Mouse (Mus musculus): ENCODE measurements around the gene Pdia6. TPM values are rescaled to one million over a fixed set of nuclear protein-coding genes. Genes with fewer than 3 reads are reported as not detected.

Pdia6 gene
- polyA plus RNA-seq, 1 experiment = 72.7 TPM

DNA sequence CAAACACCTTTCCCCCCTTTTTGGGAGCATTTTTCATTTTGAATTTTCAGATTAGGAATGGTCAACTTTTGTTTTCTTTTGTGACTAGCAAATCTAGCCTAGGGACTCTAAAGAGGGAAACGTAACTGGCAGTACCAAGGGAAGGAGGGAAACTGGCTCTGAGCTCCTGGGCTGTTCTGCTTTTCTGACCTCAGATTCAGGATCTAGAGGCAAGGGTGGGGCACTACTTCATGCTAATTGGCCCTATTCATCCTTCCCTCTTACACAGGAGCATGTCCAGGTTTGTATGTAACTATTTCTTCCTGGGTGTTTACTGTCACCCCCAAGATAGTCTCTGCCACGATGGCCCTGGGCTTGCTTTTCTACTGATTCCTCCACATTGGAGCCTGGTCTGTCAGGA is 30.6 kb downstream of the Pdia6 start:
- WGBS = 79% methylated on average over 2 of the region's 2 CpGs
- TF ChIP-seq POLR2A (IDR thresholded peaks at IDR 0.05; ENCODE audit: borderline replicate concordance, insufficient read depth, low read length) = no peak

DNA sequence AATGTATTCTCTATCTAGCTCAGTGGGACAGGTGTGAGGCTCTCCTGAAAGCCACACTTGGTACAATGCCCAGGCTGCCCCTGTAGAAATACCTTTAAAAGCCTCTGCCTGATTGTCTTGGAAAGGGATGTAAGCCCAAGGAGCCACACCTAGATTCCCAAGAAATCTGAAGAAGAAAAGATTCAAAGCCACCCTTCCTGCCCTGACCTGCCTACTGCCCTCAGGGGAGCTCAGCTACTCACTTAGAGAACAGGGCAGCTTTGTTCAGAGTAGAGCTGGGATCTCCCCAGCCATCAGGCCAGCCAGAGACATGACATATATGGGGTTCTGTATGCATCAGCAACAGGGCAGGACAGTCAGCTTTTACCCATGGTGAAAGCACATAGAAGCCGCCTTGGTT is 33.6 kb downstream of the Pdia6 start:
- Histone ChIP-seq H3K4me1 (ENCODE audit: control insufficient read depth, insufficient read depth, low read length) (0 out of 2 replicates have a peak, but pooled peaks cover 3% of the 10 kb centered on the region), H3K27ac (ENCODE audit: insufficient read depth, low read length) (no peak overlapping the region), H3K4me3 (replicated peaks; ENCODE audit: insufficient read depth, low read depth, low read length) (no peak overlapping the region), H3K27me3 (ENCODE audit: control insufficient read depth, insufficient read depth, low read length) (no peaks in the 10 kb centered on the region)
- WGBS = 96% methylated on average over 1 of the region's 1 CpGs
- TF ChIP-seq CTCF (IDR thresholded peaks at IDR 0.05; ENCODE audit: borderline replicate concordance, insufficient read depth, low read depth, low read length) (no peak), POLR2A (IDR thresholded peaks at IDR 0.05; ENCODE audit: borderline replicate concordance, insufficient read depth, low read length) (no peak)
- DNase-seq = no peak

More for the DNA sequence above, 30.6 kb downstream of the Pdia6 start:
- 0 out of 2 replicates have a peak, but pooled peaks cover 3% of the 10 kb centered on the region for H3K4me1 ChIP-seq (ENCODE audit: control insufficient read depth, insufficient read depth, low read length)
- no peak for DNase-seq
- H3K27me3 ChIP-seq (ENCODE audit: control insufficient read depth, insufficient read depth, low read length) = no peaks in the 10 kb centered on the region
- no peak overlapping the region for H3K27ac ChIP-seq (ENCODE audit: insufficient read depth, low read length)
- H3K4me3 ChIP-seq (replicated peaks; ENCODE audit: insufficient read depth, low read depth, low read length) = no peak overlapping the region

DNA sequence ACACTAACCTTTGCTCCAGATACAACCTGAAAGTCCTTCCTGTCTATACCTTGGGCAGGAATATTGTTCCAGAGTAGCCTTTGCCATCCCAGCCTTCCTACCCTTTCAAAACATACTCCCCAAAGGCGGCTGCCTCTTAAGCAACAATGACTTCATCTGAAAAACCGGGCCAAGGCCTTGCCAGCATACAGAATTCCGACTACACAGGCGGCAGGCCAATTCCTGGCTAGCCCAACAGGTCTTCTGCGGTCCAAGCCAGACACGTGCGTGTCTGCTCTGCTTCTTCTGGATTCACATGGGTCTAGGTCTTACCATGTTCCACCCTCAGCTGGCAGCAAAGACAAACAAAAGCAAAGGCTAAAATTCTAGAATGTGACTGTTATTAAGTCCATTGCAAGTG is 39.1 kb downstream of the Pdia6 start:
- DNase-seq = no peak
- no peak overlapping the region for H3K27ac ChIP-seq (ENCODE audit: insufficient read depth, low read length)
- no peaks in the 10 kb centered on the region; the same call in 1 of the 2 replicates for H3K27me3 ChIP-seq (ENCODE audit: control insufficient read depth, insufficient read depth, low read length)
- no peak overlapping the region for H3K4me3 ChIP-seq (replicated peaks; ENCODE audit: insufficient read depth, low read depth, low read length)
- TF ChIP-seq POLR2A (IDR thresholded peaks at IDR 0.05; ENCODE audit: borderline replicate concordance, insufficient read depth, low read length) (no peak), CTCF (IDR thresholded peaks at IDR 0.05; ENCODE audit: borderline replicate concordance, insufficient read depth, low read depth, low read length) (no peak)
- WGBS = 29% methylated on average over 7 of the region's 7 CpGs
- H3K4me1 ChIP-seq (ENCODE audit: control insufficient read depth, insufficient read depth, low read length) = no peaks in the 10 kb centered on the region

DNA sequence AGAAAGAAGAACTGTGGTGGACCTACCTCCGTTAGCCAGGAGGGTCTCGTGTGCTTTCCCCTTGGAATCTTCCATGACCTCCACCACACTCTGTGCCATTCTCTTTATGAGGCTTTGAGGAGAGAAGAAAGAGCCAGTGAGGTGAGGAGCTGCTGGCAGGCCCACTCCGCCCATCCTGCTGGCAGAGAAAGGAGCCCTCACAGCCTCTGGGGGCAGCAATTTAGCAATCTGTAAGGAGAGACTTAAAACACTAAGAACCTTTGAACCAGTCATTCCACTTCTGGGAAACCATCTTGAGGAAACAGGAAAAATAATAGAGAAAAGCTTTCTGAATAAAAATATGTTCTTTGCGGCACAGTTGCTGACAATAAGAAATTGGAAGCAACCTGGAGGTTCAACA is 41.9 kb downstream of the Pdia6 start:
- Histone ChIP-seq H3K27me3 (ENCODE audit: control insufficient read depth, insufficient read depth, low read length) (no peaks in the 10 kb centered on the region; the same call in 1 of the 2 replicates), H3K4me1 (ENCODE audit: control insufficient read depth, insufficient read depth, low read length) (no peaks in the 10 kb centered on the region), H3K4me3 (replicated peaks; ENCODE audit: insufficient read depth, low read depth, low read length) (no peak overlapping the region), H3K27ac (ENCODE audit: insufficient read depth, low read length) (no peak overlapping the region)
- TF ChIP-seq CTCF (IDR thresholded peaks at IDR 0.05; ENCODE audit: borderline replicate concordance, insufficient read depth, low read depth, low read length) (no peak), POLR2A (IDR thresholded peaks at IDR 0.05; ENCODE audit: borderline replicate concordance, insufficient read depth, low read length) (no peak)
- DNase-seq = no peak
- 35% methylated on average over 4 of the region's 4 CpGs for WGBS

DNA sequence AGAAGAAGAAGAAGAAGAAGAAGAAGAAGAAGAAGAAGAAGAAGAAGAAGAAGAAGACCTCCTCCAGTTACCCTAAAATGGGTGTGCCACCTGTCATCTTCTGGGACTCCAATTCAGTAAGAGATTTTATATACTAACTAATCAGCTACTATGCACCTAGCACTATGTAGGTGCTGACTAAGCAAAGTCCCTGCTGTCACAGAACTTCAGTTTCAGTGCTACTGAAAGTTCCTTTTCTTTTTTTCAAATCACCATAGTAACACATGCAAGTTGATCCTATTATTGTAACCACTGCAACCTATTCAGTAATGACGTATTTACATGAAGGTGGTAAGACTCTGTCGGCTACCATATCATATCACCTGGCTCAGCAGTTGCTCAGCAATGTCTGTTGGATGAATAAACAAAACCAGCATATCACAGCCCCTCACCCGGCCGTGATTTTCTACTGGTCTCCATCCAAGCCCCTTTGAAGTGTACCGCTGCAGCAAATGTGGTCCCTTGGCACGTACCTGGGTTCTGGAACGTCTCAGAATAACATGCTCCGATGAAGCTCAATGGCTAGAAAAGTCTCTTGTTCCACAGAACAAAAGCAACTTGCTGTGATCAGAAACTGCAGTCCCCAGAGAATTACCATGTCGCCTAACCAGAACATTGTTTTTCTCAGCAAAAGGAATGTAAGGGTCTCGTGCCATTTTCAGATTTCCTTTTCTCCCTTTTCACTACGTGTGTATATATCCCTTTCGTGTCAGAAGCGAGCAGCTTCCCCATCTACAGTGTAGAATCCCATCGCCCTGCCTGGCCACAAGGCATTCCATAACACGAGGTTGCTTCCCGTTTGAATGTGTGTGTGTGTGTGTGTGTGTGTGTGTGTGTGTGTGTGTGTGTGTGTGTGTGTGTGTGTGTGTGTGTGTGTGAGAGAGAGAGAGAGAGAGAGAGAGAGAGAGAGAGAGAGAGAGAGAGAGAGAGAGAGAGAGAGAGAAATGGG is 44.8 kb downstream of the Pdia6 start:
- 22% methylated on average over 16 of the region's 16 CpGs for WGBS
- TF ChIP-seq CTCF (IDR thresholded peaks at IDR 0.05; ENCODE audit: borderline replicate concordance, insufficient read depth, low read depth, low read length) (no peak), POLR2A (IDR thresholded peaks at IDR 0.05; ENCODE audit: borderline replicate concordance, insufficient read depth, low read length) (no peak)
- H3K4me1 ChIP-seq (ENCODE audit: control insufficient read depth, insufficient read depth, low read length) = no peaks in the 10 kb centered on the region
- no peak overlapping the region for H3K4me3 ChIP-seq (replicated peaks; ENCODE audit: insufficient read depth, low read depth, low read length)
- DNase-seq = no peak
- H3K27ac ChIP-seq (ENCODE audit: insufficient read depth, low read length) = no peak overlapping the region
- no peaks in the 10 kb centered on the region; the same call in 1 of the 2 replicates for H3K27me3 ChIP-seq (ENCODE audit: control insufficient read depth, insufficient read depth, low read length)

DNA sequence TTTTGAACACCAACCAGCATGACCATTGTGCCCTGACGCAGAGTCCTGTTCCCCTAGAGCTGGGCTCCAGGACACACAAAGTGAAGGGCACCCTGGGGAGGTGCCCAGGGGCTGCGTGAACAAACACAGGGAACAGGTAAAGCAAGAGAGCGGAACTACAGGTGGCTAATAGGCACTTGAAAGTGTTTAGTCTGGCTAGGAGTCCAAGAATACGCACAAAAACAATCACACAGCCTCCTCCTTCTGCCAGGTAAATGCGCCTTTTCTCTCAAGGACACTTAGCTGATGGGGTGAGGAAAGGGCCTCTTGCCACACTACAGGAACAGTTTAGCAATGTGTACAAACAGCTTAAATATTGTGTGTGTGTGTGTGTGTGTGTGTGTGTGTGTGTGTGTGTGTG is 49.8 kb downstream of the Pdia6 start:
- 90% methylated on average over 5 of the region's 5 CpGs for WGBS
- DNase-seq = no peak
- no peak overlapping the region for H3K27ac ChIP-seq (ENCODE audit: insufficient read depth, low read length)
- H3K4me1 ChIP-seq (ENCODE audit: control insufficient read depth, insufficient read depth, low read length) = no peaks in the 10 kb centered on the region
- TF ChIP-seq CTCF (IDR thresholded peaks at IDR 0.05; ENCODE audit: borderline replicate concordance, insufficient read depth, low read depth, low read length) (no peak), POLR2A (IDR thresholded peaks at IDR 0.05; ENCODE audit: borderline replicate concordance, insufficient read depth, low read length) (no peak)
- H3K4me3 ChIP-seq (replicated peaks; ENCODE audit: insufficient read depth, low read depth, low read length) = no peak overlapping the region
- no peaks in the 10 kb centered on the region for H3K27me3 ChIP-seq (ENCODE audit: control insufficient read depth, insufficient read depth, low read length)

DNA sequence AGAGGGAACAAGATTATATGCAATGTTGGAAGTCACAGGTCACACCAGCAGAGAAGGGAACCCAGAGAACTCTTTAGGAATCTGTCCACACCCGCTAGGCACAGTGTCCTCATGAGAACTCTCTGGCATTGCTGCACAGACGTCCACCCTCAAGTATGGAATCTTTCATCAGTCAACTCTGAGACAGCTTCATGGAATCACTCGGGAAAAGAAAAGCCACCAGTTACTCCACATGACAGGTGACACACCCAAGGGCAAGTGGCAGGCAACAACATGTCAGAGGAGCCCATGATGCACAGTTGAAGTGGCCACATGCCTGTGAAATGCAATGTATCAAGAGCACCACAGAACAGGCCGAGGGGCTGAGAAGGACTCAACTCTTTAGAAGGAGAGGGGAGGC is 51.6 kb downstream of the Pdia6 start:
- Histone ChIP-seq H3K27ac (ENCODE audit: insufficient read depth, low read length) (no peak overlapping the region), H3K4me1 (ENCODE audit: control insufficient read depth, insufficient read depth, low read length) (no peaks in the 10 kb centered on the region), H3K4me3 (replicated peaks; ENCODE audit: insufficient read depth, low read depth, low read length) (no peak overlapping the region), H3K27me3 (ENCODE audit: control insufficient read depth, insufficient read depth, low read length) (no peaks in the 10 kb centered on the region)
- 68% methylated on average over 4 of the region's 4 CpGs for WGBS
- no peak for DNase-seq
- TF ChIP-seq POLR2A (IDR thresholded peaks at IDR 0.05; ENCODE audit: borderline replicate concordance, insufficient read depth, low read length) = no peak
- no peak for TF ChIP-seq CTCF (IDR thresholded peaks at IDR 0.05; ENCODE audit: borderline replicate concordance, insufficient read depth, low read depth, low read length)

DNA sequence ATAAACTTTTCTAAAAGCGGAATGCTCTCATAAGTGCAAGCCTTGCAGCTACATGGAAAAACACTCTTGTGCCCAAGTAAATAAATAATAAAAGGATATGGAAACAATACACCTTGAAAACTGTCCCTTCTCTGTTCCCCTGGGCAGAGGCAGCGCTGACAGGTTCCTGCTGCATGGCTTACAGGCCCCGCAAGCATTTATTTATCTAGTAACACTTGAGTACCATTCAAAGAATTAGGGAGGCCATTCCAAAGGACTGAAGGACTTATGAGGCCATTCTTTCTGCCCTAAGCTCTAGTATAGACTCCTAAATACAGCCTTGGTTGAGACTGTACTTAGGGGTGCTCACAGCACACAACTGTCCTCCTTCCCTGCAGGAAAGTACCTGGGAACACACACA is 52.1 kb downstream of the Pdia6 start:
- no peak overlapping the region for H3K4me3 ChIP-seq (replicated peaks; ENCODE audit: insufficient read depth, low read depth, low read length)
- H3K4me1 ChIP-seq (ENCODE audit: control insufficient read depth, insufficient read depth, low read length) = no peaks in the 10 kb centered on the region
- no peak for DNase-seq
- no peak for TF ChIP-seq POLR2A (IDR thresholded peaks at IDR 0.05; ENCODE audit: borderline replicate concordance, insufficient read depth, low read length)
- TF ChIP-seq CTCF (IDR thresholded peaks at IDR 0.05; ENCODE audit: borderline replicate concordance, insufficient read depth, low read depth, low read length) = no peak
- no peak overlapping the region for H3K27ac ChIP-seq (ENCODE audit: insufficient read depth, low read length)
- WGBS = 85% methylated on average over 3 of the region's 3 CpGs
- no peaks in the 10 kb centered on the region for H3K27me3 ChIP-seq (ENCODE audit: control insufficient read depth, insufficient read depth, low read length)

Data from cerebellum, adult 2 months (tissue).